Mouse (Mus musculus) adipocyte (in vitro differentiated cells): ENCODE data around the gene Trmt13.
A peak's percentile ranks its signal among the peaks of the same experiment; 100 is the strongest.
"Not testable (repeated sequence)": the region's sequence is repeated elsewhere in the genome, so short reads cannot be mapped to it uniquely, and the experiment has no call there.

Experiments
- DNase-seq: peaks from one replicate; pipeline ENCODE4 v3.0.0-alpha.2; 2016; ENCODE audit warnings: low spot score

Gene Trmt13

DNA sequence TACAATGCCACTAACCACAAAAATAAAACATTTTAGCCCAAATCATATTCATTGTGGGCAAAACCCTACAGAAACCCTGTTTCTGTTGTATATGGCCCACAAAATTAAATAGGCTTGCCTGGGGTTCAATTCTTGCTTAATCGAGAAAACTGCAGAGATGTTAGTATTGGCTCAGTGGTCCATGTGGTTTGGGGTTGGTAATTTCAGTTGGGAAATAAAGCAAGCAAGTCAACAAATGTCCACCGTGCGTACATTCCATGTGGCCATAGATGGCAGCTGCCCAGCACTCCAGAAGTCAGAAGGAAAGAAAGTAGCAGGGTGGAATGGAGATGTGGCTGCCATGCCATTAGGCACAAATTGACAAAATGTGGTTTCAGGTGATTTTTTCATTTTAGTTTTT lies 18.6 kb upstream of the Trmt13 start:
- DNase-seq, result peak; percentile 29

DNA sequence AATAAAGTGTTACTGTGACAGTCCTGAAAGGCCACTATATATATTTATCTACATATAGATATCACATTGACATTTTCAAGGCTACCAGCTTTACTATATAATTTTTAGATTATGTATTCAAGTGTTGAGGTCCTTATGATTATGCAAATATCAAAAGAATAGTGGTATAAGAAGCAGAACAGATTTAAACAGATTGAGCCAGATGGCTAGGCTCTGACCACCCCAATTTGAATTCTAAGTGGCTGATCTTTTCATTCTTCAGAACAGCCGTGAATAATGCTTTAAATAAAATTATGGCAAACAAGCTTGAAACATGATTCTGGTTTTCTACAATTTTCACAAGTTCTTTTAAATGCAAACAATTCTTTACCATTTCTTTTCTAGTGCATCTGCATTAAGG lies 17.1 kb upstream of the Trmt13 start:
- DNase-seq, result no peak

DNA sequence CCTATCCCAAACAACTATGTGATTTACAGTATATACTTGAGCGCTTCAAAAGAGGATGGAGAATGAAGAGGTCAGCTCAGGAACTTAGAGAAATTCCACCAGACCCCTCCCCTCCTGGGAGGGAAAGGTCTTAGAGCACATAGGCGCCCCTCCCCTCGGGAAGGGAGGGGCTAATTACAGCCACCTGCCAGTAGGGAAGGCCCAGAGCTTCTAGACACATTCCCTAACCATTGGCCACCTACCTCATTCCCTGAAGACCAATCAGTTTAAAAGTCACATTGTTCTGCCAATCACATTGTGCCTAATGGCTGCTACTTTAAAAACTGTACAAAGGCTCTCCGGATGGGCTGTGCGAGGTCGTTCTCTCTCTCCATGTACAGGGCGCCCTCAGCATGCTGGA lies 8.3 kb upstream of the Trmt13 start:
- DNase-seq, result no peak

DNA sequence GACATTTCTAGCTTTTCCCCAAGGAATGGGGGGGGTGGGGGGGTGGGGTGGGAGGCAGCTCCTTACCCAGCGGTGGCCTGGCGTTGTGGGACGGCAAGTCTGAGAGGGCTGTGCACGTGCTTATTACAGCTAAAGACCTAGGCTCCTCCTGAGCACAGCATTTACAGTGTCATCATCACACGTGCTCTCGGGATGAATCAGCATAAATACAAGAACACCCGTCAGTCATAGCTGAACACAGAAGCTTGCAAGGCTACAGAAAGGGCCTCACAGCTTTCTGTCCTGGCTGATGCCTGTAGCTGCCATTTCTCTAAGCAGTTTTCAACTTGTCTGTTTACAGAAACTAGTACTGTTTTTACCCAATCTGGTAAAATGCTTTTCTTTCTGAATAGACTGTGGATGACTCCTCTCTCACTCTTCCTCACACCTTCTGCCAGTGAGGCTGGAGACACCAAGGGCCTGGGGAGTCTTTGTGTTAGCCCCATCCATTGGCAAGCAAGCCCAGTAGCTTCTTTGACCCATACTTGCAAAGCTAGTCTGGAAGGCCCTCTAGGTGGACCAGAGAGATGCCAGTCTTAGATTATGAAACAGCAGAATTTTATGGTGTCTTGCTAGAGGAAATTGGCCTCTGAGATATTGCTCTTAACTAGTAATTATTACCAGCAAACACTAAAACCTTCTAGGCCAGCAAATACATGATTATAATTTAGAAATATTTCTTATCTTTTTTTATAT lies 6.4 kb upstream of the Trmt13 start:
- DNase-seq, result no peak

DNA sequence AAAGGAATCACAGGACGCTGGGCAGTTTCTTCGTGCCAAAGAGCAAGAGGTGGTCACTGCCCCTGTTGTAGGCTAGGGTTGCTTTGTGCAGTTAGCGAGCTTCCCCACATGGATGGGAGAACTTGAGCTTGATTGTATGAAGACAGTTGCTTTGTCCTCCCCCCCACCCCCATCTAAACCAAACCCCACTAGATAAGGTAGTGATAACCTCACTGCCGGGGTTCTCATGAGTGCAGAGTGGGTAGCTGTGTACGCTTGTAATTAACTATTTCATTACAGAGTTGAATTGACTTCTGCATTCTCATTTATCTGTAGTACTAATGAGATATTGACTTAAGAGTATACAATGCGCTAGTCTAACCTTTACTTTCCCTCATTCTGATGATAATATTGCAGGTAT lies 4.5 kb upstream of the Trmt13 start:
- no peak for DNase-seq

DNA sequence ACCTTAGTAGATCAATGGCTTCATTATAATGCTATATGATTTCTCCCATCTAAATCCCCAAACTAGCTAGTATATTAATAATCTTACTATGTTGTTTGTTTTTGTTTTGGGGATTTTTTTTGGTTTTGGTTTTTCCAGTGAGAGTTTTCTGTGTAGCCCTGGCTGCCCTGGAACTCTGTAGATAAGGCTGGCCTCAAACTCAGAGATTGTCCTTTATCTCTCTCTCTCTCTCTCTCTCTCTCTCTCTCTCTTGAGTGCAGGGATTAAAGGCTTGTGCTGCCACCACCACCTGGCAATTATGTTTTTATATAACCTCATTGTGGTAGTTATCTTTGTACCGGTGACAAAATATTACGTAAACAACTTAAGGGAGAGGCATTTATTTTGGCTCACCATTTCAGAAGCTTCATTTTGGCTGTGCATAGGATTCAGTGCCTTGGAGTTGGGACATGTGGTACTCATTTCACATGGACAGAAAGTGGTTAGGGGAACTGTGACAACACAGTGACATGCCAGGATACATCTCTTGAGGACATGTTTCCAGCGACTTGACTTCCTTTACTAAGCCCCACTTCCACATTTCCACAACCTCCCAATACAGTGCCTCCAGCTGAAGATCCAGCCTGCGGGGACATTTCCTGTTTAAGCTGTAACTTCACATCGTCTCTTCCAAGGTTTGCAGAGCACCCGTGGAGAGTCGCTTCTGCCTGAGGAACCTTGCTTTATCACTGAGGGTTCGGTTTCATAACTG lies 1.1 kb upstream of the Trmt13 start:
- no peak for DNase-seq

DNA sequence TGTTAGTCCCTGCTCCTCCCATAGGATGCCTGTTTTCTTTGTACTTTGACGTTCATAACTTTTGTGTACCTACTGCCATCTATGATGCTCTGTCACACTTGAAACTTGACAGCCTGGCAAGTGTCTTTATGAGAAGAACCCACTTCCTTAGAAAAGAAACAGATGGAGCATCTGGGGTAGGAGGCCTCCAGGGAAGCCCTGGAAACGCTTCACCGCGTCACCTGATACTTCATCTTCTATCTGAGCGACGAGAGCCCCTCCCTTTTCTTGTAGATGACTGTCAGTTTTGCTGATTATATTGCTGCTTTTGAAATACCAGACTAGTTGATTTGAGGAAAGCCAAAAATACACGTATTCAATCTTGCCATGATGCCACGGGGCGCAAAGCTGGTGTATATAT lies 9.8 kb downstream of the Trmt13 start:
- no peak for DNase-seq

DNA sequence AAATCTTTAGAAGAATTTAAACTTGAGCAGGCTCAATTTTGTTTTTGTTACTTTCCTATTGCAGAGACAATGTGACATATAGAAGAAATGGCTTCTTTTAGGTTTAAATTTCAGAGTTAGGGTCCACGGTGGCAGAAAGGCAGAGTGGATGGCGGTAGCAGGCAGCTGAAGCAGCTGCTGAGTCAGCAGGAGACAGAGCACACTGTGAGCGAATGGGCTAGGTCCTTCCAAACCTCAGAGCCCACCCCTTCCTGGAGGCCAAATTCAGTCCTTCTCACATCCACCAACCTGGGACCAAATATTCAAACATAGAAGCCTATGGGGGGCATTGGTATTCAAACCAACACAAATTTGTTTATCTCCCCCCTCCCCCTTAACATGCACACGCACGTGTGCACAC lies 12.6 kb downstream of the Trmt13 start:
- no peak for DNase-seq

DNA sequence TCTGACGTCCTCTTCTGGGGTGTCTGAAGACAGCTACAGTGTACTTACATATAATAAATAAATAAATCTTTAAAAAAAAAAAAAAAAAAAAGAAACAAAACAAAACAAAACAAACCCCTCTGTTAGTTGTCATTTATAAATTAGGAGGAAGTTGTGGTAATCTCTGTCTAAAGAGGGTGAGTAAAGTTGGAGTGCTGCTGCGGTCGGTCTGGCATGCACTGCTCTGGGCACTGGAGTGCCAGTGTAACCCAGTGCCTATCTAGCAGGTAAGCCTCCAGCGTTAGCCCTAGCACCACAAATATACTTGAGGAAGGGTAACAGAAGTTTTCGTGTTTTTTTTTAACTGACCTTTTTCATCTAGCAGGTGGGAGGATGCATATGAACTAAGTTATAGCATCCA lies 13.4 kb downstream of the Trmt13 start:
- DNase-seq, result no peak

DNA sequence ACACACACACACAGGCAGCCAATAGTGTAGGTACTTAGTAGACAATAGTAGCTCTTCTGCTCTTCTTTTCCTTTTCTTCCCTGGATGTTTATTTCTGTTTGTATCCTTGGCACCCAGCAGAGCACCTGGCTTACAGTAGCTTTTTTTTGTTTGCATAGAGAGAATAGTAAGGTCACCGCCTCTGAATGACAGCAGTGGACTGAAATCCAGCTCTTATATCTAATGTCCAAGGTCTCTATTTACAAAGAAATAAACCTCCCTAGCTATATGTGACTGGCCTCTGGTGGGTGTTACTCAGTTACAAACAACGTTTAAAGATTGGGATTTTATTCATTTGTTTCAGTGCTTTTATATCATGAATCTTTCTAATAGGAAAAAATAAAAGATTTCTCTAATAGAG lies 14.7 kb downstream of the Trmt13 start:
- DNase-seq, result no peak

DNA sequence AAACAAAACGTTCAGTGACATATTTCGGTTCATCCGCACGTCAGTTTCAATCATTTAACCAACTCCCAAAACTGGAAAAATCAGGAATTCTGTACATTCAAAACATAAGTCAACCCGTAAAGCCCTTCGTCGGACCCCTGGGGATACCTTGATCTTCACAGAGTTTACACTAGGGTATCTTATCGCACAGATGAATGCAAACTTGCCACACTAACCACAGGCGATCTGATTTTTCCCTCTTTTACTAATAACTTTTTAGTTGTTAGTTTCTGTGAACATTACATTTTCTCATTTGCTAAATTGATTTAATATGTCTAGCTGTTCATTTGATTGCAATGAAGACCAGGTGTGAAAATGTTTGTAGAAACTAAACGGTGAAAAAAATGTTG lies 18.8 kb downstream of the Trmt13 start:
- DNase-seq, result no peak

DNA sequence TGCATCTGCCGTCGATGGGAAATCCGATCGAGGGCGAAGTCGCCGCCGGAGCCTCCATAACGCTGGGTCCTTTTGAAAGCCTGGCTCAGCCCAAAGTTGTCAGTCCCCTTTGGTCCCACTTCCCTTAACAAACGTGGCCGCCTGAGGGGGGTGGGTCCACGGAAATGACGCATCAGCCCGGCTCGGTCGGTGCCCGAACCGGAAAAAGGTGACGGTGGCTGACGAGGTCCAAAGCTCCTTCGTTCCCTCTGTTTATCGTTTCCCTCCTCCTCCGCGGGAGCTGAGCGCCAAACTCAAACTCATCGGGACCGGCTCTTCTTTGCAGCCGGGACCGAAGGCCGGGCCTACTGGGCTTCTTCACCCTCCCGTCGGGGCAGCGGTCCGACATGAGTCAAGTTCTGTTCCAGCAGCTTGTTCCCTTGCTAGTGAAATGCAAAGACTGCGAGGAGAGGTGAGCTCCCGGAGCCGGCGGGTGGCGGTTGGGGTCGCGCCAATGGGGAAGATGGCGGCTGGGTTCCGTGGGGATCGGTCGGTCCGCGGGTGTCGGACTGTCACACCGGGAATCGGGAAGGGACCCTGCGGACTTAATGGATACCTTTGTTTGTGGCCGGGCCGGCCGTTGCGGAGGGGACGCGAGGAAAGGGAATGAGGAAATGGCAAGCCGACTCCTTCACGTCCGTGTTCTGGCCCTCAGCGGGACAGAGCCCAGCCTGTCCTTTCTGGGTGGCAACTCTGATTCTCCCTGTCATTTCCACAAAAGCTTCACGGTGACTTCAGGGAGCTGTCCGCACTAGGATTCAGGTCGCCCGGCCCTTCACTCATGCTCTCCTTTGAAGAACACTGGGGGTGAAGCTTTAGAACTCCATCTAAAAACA lies 19.4 kb downstream of the Trmt13 start, which contains the start of gene Sass6:
Gene Sass6, plus strand, starts transcription at position 255 of the 875 bp plus-strand sequence.
- peak; percentile 98 for DNase-seq

DNA sequence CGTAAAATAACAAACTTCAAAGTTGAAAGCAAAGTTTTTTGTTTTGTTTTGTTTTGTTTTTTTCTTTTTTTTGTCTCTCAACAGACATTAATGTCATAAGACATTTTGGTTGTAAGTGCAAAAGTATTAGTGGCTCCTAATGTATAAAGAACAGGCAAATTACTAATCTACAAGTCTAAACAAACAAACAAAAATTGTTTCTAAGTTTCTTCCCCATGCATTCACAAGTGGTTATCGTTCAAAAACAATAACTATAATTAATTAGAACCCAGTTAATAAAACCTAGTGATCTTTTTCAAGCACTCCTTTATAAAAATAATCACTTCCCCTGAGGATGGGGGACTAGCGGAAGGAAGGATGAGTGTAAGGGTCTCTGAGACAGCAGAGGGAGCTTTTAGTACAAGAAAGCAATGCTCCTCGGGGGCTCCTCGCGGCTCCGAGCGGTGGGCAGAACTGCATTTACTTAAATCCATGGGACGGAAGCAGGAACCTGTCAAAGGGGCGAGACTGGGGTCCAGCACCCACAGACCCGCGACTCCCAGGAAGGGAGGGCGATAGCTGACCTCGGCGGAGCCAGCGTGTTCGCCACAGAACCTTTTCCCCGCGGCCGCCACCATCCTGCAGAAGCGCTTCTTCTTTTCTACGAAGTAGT lies 20.2 kb downstream of the Trmt13 start:
- no peak for DNase-seq

DNA sequence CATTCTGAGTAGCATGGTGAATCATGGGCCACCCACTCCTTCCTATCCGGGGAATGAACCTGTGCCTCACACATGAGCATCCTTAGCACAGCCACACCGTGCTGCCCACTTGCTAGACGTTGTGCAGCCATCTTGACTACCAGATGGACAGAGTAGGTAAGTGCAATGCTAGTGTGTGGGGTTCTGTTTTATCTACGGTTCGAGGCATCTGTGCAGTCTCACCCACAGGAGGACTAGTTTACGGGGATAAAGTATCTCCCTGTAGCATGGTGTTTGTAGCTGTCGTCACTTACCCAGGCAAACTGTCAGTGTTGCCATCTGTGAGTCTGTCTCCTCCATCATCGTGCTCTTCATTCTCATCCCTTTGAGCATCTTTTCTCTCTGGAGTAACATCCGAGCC lies 32.2 kb downstream of the Trmt13 start:
- DNase-seq, result no peak

DNA sequence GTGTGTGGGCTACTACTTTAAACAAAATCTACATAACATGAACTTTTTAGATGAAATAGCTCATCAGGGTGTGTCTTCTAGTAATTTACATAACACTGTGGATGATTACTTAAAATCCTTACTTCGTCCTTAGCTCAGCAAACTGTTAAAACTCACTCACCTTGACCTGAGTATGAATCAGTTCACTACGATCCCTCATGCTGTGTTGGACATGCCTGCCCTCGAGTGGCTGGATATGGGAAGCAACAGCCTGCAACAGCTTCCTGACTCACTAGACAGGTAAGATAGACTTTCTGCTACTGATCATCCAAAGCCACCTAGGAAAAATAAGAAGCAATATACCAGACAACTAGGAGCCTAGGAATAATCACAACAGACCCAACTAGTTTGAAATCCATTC lies 37.1 kb downstream of the Trmt13 start:
- peak; percentile 32 for DNase-seq

DNA sequence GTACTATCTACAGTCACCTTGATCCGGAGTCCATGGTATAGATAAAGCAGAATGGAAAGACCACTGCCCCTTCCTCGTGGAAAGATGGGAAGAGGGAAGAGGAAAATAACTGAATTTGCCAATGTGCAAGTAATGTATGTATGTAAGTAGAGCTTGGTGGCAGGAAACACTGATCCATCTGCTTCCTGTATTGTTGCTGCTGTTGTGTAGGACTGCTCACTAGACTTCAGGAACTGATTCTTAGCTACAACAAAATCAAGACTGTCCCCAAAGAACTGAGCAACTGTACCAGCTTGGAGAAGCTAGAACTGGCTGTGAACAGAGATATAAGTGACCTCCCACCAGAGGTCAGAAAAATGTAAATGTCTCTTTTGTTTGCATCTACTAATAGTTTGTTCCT lies 43.8 kb downstream of the Trmt13 start:
- DNase-seq, result no peak

DNA sequence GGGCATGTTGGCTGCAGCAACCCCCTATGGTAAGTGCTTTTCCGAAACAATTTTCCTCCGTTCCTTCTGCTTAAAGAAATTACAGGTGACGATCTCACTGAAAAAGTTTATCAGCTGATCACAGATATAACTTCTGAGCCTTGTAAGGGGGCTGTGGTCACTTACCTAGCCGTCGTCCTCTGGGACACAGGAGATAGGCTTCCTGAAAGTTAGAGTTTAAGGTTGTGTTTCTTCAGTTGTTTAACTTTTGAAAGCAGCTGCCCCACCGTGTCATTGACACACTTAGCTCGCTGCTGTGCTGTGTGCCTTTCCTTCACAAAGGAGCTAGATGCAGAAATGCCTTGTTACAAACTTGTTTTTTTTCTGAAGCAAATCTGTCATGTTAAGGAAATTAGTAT lies 51.3 kb downstream of the Trmt13 start:
- DNase-seq, result no peak

DNA sequence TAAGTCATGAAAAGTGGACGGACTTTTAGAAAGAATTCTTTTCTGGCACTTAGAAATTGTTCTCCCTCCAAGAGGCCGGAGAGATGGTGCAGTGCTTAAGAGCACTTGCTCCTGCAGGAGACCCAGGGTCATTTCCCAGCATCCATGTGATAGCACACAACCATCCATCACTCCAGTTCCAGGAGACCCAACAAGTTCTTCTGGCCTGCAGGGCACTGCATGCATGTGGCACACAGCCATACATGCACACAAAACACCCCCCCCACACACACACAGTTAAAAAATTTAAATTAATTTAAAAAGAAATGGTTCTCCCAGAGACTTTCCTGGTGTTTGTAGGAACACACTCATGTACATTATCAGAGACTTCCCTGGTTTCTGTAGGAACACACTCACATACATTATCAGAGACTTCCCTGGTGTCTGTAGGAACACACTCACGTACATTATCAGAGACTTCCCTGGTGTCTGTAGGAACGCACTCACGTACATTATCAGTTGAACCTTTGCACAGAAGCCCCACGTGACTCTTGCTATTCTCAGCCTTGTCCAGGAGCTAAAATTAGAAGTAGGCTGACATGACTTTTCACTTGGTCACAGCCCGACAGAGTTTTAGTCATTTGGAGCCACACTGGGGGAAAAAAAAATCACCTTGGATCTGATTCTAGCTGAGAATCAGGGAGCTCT lies 51.8 kb downstream of the Trmt13 start, which contains the start of gene Lrrc39:
Gene Lrrc39, plus strand, starts transcription at position 566 of the 687 bp plus-strand sequence.
- peak; percentile 81 for DNase-seq

DNA sequence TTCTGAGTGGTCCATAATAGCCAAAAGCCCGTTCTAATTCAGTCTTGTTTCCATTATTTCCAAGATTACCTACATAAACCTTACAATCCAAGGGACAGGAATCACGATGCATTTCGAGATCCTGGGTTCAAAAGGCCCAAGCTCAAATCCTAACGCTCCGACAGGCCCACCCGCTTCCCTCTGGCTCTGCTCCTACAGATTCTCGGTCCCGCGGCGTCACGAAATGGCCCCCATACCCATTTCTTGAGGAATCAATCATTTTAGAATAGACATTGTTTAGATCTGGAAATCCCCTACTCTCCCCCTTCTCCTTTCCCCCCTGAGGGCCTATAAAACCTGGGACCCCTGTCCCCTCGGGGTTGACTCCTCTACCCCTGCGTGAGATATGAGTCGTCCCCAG lies 53.1 kb downstream of the Trmt13 start:
- DNase-seq, result not testable (repeated sequence)

DNA sequence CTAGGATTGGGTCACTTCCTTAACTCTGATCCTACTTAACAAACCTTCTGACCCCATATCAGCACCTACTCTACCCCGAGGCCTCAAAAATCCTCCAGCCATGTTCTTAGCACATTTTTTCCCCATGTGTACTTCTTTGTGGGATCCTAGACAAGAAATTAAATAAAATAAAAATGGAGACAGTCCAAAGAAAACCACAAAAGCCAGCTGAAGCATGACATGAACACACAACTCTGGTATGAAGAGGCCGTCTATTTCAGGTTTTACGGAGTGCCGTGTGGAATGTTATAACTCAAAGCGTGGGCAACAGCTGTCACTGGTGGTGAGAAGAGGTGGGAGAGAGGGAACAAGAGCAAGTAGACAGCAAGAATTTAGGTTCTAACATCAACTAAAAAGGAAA lies 63.0 kb downstream of the Trmt13 start:
- no peak for DNase-seq

DNA sequence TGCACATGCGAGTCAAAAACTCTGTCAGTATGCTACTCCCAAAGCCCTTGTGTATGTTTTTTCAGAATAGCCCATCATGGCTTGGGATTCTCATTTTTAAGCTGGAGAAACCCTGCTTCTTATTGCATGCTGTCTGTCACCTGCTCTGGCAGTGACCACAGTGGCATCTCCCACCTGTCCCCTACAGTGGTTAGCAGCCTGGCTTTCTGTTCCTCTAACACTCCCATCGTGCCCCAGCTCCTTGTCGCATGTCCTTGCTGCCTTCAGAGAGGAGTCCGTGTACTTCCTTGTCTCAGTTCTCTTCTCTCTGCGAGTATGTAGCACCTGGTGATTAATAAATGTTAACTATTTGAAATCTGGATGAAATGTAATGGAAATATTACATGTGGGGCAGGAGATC lies 67.0 kb downstream of the Trmt13 start:
- no peak for DNase-seq

DNA sequence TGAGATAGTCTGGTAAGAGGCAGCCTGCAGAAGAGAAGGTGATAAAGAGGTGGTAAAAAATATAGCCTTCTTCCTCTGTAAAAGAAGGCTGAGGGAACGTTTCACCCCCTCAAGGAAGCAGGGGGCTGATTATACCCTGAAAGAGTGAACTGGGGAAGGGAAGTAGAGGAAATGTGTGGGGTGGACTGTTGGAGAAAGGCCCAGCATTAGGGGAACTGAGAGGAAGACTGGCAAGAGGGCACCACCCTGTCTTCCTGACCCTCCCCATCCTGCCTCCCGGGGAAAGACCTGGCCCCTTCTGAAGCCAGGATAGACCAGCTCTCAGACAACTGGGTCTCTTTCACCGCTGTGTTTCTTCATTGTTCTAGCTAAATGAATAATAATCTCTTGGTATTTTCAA lies 71.9 kb downstream of the Trmt13 start:
- no peak for DNase-seq
